Mouse (Mus musculus) ES-E14 (cell line): ENCODE measurements around the gene Tmem171.

ENCODE experiments used
- HCFC1 ChIP-seq: IDR thresholded peaks from 2 replicates; pipeline ENCODE4 v1.6.1; 2012; ENCODE audit warnings: low read length, inconsistent platforms, borderline replicate concordance; ENCODE audit not compliant: insufficient read depth
- MAFK ChIP-seq: IDR thresholded peaks from 2 replicates; pipeline ENCODE4 v1.6.1; 2014; ENCODE audit warnings: mild to moderate bottlenecking, low read depth, low read length, inconsistent platforms; ENCODE audit not compliant: insufficient read depth
- ZC3H11A ChIP-seq: IDR thresholded peaks from 2 replicates; pipeline ENCODE4 v1.6.1; 2012; ENCODE audit warnings: low read depth, mild to moderate bottlenecking, inconsistent platforms, low read length, borderline replicate concordance
- ZNF384 ChIP-seq: IDR thresholded peaks from 2 replicates; pipeline ENCODE4 v1.6.1; 2012; ENCODE audit warnings: low read depth, low read length, inconsistent platforms

GRCm38 (mm10) chr13:98662173-98662675, 32.4 kb downstream of the Tmem171 start:
- TF ChIP-seq ZC3H11A (no peak), MAFK (no peak), ZNF384 (no peak), HCFC1 (no peak)
